Mouse (Mus musculus) liver, adult 2 months (tissue): Measurements from ENCODE around the gene Bcl2l11.

Source experiments
- CTCF ChIP-seq: fragments of 200-500 bp; IDR thresholded peaks from 2 replicates; pipeline ENCODE4 v1.5.1; 2011; ENCODE audit warnings: low read depth, low read length, control low read depth
- POLR2A ChIP-seq: fragments of 200-500 bp; IDR thresholded peaks from 2 replicates; pipeline ENCODE4 v1.6.1; 2011; ENCODE audit warnings: low read length, control low read depth; ENCODE audit not compliant: insufficient read depth; ENCODE audit errors: extremely low read depth

- no peak for TF ChIP-seq CTCF
- no peak for TF ChIP-seq POLR2A
These were observed 60.1 kb downstream of the Bcl2l11 start for GRCm38 (mm10) chr2:128185942-128186341.
